Mouse (Mus musculus) heart, postnatal 0 days (tissue): ENCODE measurements at regions not wholly inside any gene's neighbourhood (a gene's known extent, or its start where the extent isn't known, plus 50 kb on each side); places are given as distances from the start of the nearest gene placed in this dataset.

Source experiments
- CTCF ChIP-seq: IDR thresholded peaks from 2 replicates; pipeline ENCODE4 v1.5.1; 2016; ENCODE audit warnings: antibody characterized with exemption, control low read depth, low read depth
- EP300 ChIP-seq: IDR thresholded peaks from 2 replicates; pipeline ENCODE4 v1.6.1; 2016; ENCODE audit warnings: antibody characterized with exemption, low read depth

DNA sequence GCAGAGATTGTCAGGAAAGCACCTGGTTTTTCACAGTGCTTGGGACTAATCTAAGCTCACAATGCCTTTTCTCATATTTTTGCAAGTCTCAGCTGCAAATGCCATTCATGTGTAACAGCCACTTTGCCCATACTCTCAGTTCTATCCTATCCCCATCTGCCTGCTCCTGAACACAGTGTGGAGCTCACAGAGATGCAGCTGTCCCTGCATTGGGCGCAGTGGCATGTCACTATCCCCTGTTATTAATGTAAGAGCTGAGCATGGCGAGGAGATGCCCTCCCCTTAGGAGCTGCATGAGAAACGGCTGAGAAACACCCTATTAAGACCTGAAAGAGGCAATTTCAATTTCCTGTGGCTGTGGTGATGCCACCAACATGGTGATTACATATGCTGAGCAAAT, 1341.1 kb downstream of the Gsdmc2 start:
- TF ChIP-seq CTCF (no peak), EP300 (no peak)
